Mouse (Mus musculus): ENCODE results near the gene Ctc1.

- TF ChIP-seq CTCF (IDR thresholded peaks at IDR 0.05; ENCODE audit: insufficient read depth, low read length) = no peak
- TF ChIP-seq POLR2A (IDR thresholded peaks at IDR 0.05; ENCODE audit: borderline replicate concordance, extremely low read depth, low read depth, low read length) = no peak
These were observed 48.8 kb downstream of the Ctc1 start for GRCm38 (mm10) chr11:69064259-69065133.
